Mouse (Mus musculus) urinary bladder, adult 2 months (tissue): ENCODE results near the gene 1810055G02Rik. TPM values are rescaled to one million over a fixed set of nuclear protein-coding genes. Genes with fewer than 3 reads are reported as not detected.
A peak's percentile ranks its signal among the peaks of the same experiment; 100 is the strongest.

Source experiments
- DNase-seq: peaks from one replicate; pipeline ENCODE4 v3.0.0; 2022; ENCODE audit warnings: low spot score
- polyA plus RNA-seq: library from polyadenylated mRNA; depleted of rRNA; stranded (reverse); fragments of >200 nt; gene quantifications from 2 replicates; pipeline ENCODE4 v1.2.3, GENCODE M21; 2012; rRNA removed

Gene 1810055G02Rik
- polyA plus RNA-seq, 1 experiment, result 42.9 TPM

DNA sequence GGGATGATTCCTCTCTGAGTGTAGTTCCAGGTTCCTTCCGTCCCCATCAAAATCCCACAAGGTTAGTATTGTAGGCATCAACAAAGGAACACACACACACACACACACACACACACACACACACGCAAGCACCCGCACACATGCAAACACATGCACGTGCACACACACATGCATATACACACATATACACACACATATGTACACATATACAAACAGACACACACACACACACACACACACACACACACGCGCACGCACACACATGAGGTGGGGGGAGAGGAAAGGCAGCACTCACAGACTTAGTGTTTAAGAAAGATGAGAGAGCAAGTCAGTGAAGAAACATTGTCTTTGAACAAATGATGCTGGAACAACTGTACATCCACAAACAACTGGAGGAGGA, 35.3 kb downstream of the 1810055G02Rik start:
- DNase-seq, result no peak

DNA sequence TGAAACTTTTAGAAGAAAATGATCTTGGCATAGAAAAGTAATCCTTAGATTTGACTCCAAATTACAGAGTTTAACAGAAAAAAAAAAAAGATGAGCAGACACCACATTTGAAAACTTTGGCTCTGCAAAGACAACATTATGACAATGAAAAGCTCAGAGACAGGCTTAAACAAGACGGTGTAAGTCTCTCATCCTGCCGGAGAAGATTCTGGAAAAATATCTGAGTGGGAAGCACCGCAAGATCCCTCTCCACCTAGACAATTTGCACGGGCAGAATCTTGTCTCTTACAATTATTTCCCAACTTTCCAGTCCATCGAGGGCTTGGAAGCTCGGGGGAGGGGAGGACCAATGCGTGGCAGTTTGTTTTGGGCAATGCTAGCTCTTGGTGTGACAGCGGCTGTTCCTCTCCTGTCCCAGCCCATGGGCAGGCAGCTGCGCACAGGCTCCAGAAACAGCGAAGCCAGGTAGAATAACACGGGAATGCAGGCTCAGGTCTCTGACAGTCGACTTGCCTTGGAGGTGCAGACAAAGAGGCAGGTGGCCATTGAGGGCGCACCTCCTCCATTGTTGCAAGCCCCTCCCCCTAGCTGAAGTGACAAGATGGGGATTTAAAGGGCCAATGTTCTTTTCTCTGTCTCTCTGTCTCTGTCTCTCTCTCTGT, 35.9 kb downstream of the 1810055G02Rik start:
- DNase-seq, result peak; percentile 48

DNA sequence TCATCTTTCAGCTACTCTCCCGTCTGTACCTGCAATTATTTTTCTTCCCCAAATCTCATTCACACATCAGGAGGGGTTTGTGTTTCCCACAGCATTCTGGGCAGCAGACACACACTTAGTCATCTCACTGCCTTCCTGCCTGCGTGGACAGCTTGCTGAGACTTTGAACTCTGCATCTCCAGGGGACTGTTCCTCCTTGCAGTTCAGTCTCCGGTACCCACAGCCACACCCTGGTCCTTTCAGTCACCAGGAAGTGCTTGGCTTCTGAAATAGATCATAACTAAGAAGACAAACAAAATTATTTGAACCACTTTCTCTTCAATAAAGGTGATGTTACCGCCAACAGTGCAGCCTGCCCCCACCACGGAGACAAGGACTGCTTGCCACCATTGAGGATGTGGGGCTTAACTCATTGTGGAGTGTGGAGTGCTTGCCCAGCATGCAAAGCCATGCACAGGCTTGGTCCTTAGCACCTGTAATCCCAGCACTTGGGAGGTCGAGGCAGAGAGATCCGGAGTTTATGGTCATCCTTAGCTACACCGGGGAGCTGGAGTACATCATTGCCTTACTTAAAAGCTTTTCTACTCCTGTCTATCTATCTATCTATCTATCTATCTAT, 44.6 kb downstream of the 1810055G02Rik start:
- DNase-seq, result no peak

DNA sequence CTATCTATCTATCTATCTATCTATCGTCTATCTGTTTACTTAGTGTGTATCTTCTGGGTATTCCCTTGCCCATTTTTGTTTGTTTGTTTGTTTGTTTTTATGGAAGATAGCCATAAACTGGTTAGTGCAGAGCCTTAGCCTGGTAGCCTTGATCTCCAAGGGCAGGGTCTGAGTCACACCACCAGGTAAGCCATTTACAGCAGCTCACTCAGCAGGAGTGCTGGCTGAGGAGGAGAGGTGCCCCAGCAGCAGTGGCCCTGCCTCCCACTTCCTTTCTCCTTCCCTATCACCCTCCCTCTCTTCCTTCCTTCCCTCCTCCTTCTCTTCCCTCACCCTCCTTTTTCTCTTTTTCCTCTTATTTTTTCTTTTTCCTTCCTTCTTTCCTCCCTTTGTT, 45.1 kb downstream of the 1810055G02Rik start:
- no peak for DNase-seq

DNA sequence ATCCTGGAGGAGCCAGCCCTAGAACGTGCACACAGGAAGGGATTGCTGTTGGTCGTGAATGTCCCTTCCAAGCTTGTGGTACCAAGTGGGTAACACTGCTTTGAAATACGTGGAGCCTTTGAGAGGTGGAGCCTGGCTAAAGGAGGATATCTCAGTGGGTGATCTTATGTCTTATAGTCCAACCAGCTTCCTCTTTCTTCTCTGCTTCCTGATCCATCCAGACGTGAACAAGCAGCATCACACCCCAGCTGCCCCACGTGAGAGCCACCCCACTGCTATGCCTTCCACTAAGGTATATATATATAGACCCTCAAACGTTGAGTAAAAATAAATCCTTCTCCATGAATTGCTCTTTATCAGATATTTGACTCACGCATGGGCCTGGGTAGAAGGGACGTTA, 45.6 kb downstream of the 1810055G02Rik start:
- no peak for DNase-seq

DNA sequence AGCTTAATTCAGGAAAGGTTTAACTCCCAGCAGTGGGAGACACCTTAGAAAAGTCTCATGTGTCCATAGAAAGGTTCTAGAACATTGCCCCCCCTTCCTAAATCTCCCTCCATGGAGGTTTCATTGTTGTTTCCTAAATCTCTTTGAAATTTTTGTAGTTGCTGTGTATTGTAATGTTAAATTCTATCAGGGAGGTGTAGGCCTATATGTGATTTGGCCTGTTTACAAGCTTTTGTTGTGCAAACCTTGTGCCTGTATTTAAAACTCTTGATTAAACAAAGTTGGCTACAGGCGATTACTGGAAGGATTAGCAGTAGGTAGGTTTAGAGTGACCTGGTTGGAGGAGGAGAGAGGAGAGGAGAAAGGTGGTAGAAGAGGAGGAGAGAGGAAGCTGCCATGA, 49.8 kb downstream of the 1810055G02Rik start:
- DNase-seq, result no peak

DNA sequence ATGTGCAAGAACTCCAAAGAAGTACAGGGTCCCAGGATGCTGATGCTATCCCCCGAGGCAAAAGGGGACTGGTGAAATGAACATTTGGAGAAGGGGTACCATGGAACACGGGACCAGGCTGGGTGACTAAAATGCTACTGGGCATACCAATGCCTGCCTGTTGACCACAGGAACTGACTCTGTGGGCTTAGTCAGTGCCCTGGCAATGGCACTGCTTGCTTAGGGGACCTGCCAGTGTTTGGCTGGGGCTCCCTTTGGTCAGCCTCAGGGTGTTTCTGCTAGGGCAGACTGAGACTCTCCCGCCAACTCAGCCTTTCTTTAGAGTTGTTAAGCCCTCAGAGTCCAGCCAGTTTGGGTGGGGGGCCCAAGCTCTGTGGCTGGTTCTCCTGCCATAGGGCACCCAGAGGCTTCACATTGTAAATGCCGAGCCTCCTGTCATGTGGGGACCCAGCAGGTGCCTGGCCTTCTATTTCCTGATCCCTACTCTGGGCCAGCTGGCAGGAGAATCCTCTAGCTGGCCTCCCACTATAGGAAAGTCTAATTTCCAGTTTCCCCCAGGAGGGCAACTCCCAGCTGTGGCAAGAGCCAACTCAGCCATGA, 57.2 kb downstream of the 1810055G02Rik start:
- DNase-seq, result no peak

DNA sequence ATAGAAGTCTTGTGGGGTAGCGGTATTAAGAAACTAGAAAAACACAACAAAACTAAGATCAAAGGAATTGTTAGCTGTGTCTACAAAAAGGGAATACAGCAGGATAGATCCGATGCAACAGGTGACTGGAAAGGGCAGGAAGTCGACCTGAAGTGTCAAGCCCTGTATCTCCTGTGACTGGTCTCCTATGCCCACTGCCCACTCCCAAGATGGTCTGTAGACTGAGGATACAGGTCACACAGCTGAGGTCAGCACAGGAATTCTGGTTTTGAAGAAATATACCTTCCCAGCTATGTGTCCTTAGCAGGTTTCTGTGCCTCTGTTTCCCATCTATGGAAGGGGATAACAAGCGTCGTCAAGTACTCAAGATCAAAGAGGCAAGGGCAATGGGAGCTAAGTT, 58.3 kb downstream of the 1810055G02Rik start:
- no peak for DNase-seq

DNA sequence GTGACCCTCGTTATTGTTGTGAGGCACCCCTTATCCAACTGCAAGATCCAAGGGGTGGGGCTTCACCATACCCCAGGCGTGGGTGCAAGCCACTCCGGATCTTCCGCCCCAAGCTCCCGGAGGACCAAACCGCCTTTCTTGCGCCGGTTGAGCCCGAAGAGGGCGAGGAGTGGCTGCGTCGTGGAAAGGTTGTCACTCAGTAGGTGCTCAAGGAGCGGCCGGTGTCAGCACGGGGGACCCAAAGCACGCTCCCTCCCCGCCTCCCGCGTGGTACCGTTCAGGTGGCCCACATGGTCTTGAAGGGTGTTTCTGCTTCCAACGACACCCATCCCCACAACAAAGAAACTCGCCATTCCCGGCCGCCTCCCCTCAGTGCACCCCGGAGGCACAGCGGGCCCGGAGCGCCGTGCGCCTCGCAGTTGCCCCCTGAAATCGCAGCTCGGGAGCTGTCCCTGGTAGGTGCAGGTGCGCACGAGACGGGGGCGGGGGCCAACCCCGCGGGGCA, 59.2 kb downstream of the 1810055G02Rik start, which contains the start of gene Kmt5b:
Kmt5b (plus strand) TSS at position 146 of the 505 bp plus-strand sequence.
- DNase-seq, result no peak

Other genes with a start within 250 kb of the 1810055G02Rik start
- 46.7 and 53.7 TPM in 2 replicates for gene Ppp6r3, start 132.5 kb upstream of the 1810055G02Rik start, polyA plus RNA-seq
- 7.3 and 18.1 TPM in 2 replicates for gene Lrp5, start 21.7 kb upstream of the 1810055G02Rik start, polyA plus RNA-seq
- 25.6 and 28.7 TPM in 2 replicates for gene Kmt5b, start 59.1 kb downstream of the 1810055G02Rik start, polyA plus RNA-seq
- 49.2 and 63.0 TPM in 2 replicates for gene Chka, start 143.5 kb downstream of the 1810055G02Rik start, polyA plus RNA-seq
- 88.3 and 112 TPM in 2 replicates for gene Tcirg1, start 198.8 kb downstream of the 1810055G02Rik start, polyA plus RNA-seq
- 223 and 242 TPM in 2 replicates for gene Ndufs8, start 204.5 kb downstream of the 1810055G02Rik start, polyA plus RNA-seq
- 6.8 TPM in 2 replicates for gene Aldh3b1, start 221.5 kb downstream of the 1810055G02Rik start, polyA plus RNA-seq
- 85.1 and 99.6 TPM in 2 replicates for gene Unc93b1, start 226.9 kb downstream of the 1810055G02Rik start, polyA plus RNA-seq